Mouse (Mus musculus): ENCODE results near the gene Hps3.

- TF ChIP-seq CTCF (IDR thresholded peaks at IDR 0.05; ENCODE audit: low read depth) (no peak), EP300 (IDR thresholded peaks at IDR 0.05; ENCODE audit: low read depth) (no peak)
Observed at GRCm38 (mm10) chr3:20005611-20006010, 29.5 kb downstream of the Hps3 start.
